Mouse (Mus musculus) C2C12 (cell line): ENCODE measurements around the gene Abca14.
A peak's percentile ranks its signal among the peaks of the same experiment; 100 is the strongest.

Experiments used
- CEBPB ChIP-seq: IDR thresholded peaks from one replicate; pipeline ENCODE4 v1.6.1; 2011; ENCODE audit warnings: low read depth, mild to moderate bottlenecking, control low read depth, moderate library complexity
- CTCF ChIP-seq: IDR thresholded peaks from one replicate; pipeline ENCODE4 v1.5.1; 2011; ENCODE audit not compliant: control insufficient read depth, insufficient read depth, insufficient read length
- MAX ChIP-seq: IDR thresholded peaks from one replicate; pipeline ENCODE4 v1.6.1; 2011; ENCODE audit warnings: mild to moderate bottlenecking, control low read depth
- MYOD1 ChIP-seq: IDR thresholded peaks from one replicate; pipeline ENCODE4 v1.6.1; 2011; ENCODE audit warnings: low read depth; ENCODE audit not compliant: control insufficient read depth, insufficient read length
- MYOG ChIP-seq: IDR thresholded peaks from one replicate; pipeline ENCODE4 v1.6.1; 2011; ENCODE audit not compliant: control insufficient read depth, insufficient read length; ENCODE audit errors: extremely low read depth
- USF1 ChIP-seq: IDR thresholded peaks from one replicate; pipeline ENCODE4 v1.6.1; 2011; ENCODE audit warnings: low read depth, mild to moderate bottlenecking, control low read depth, moderate library complexity

- TF ChIP-seq CTCF (no peak), MYOD1 (no peak), MAX (no peak), USF1 (peak; percentile 26), CEBPB (no peak), MYOG (no peak)
Measured at GRCm38 (mm10) chr7:120322963-120323362, 119.2 kb downstream of the Abca14 start.
